Mouse (Mus musculus) T-helper 2 cell (primary cell): ENCODE measurements around the gene Pctp.

Experiments
- in situ Hi-C: fragments of 300-600 bp; cut with MboI, MseI; formaldehyde crosslinking; loops from one replicate; pipeline ENCODE4 v1.15.1; 2025; ENCODE audit warnings: high pct_unique_total_duplicates

Gene Pctp

DNA sequence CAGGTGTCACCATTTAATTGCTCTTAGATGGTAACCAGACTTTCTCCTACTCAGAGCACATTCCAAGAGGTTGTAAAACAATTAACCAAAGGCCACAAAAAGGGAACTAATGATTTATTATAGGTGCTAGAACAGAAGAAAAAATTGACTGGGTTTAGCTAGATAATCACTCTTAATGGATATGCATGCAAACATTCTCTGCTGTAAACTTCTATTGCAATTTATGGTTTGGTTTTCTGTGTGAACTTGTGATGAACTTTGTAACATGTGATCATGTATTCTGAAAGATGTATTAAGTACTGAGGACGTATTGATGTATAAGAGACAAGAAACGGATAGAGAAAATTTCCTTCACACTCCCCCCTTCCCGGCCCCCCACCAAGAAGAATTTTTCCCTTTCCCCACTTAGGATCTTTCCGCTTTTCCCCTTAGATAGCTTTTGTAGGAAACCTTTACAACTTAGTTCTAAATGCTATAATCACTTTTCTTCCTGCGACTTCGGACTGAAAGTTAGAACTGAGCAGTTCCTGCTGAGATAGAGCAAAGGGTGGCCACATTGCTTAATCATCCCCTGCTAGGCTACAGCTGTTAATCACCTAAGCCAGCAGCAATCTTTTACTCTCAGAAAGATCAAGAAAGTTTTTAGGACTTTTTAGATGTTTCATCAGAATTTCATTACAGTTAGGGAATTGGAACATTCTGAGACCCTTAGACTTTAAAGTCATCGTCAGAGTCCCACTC, 5.3 kb upstream of the Pctp start:
- in situ Hi-C loops: no loop called here

DNA sequence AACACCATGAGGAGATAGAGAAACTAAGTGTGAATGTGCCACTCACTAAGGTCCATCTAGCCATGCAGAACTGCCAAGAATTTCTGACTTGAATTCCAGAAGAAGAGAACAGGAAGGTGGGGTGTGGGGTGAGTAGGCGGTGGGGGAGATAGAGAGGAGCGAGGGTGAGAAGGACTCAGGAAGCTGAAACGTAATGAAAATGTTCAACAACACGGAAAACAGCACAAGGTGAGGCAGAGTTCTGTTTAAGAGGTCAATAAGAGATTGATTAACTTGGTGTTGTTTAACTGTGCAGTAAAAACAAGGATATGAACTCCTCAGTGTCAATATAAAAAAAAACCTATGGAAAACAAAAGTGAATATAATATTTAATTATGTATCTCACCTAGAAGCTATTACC, 3.4 kb upstream of the Pctp start:
- in situ Hi-C loops: no loop called here

DNA sequence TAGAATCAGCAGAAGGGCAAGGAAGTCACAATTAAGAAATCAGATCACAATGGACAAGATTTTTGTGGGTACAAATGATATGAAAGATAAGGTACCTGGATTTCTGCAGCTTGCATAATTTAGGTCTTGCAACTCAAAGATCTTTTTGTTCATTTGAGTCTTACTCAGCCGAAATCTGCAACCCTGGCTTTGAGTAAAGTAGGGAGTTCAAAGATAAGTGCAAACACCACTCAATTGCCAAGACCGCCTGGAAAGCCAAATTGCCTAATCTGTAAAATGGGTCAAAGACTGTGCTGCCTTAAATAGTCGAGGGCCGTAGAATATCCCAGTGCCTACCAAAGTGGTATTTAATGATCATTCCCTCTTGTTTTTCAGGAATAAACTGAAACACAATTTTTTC, 692 bp upstream of the Pctp start:
- in situ Hi-C loops: no loop called here

DNA sequence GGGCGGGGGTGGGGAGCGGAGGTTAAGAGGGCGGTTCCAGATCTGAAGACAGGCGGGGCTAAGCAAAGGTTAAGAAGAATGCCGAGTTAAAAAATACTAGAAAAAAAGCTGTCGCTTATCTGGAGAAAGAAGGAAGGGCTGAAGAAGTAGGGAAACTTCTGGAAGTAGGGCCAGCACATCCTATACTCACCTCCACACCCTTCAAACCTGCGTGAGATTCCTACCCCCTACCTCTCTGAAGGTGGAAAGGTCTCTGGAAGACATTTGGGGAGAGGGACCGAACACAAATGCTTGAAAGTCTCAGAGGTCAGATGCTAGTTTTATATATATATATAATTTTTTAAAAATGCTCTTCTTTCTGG, 274 bp upstream of the Pctp start:
- in situ Hi-C loops: no loop called here

DNA sequence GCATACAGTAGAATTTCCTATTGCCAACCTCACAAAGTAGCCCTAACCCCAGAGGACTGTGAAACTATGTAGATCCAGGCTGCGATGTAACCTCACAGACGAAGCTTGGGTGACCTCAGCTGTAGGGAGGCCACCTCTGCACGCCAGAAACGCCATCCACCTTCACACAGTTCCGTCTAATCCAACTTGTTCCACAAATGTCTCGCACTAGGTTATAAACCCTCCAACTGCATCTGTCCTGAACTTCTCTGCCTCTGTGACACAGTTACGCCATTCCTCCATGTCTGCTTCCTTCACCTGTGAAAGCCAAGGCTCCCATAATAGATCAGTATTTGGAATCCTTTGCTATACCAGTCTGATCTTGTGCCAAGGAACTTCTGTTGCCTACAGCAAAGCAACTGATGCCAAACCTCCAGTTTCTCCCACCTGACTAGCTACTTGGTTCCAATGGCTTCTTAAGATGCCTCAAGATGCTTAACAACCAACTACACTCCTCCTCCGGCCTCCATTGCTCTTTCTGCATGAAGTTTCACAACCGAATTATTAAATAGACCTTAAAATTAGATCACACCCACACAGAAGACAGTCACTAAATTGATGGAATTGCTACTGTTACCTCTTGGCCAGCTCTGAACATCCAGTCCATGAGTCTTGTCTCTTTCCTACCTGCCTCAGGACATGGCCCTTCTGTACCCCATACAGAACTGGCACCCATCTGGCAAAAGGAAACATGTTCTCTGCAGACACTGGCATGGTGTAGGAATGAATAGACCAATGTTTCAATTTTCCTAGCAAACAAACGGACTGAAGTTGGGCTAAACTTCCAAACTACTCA, 1.1 kb downstream of the Pctp start:
- in situ Hi-C loops: no loop called here

DNA sequence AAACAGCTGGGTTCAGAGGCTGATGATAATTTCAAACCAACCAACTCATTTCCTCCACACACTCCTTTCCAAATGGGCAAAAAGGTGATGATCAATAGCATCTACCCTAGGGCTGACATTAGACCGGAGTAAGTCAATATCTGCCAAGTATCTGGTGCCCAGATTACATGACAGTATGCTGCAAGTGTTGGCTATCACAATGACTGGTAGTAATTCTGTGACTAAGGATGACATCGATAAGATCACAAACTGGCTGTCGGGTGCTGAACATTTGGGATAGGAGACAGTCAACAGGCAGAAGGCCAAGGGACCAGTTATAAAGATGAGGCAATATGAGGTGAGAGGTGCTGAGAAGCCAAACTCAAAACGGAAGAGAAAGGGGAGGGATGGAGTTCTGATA, 2.0 kb downstream of the Pctp start:
- in situ Hi-C loops: no loop called here

DNA sequence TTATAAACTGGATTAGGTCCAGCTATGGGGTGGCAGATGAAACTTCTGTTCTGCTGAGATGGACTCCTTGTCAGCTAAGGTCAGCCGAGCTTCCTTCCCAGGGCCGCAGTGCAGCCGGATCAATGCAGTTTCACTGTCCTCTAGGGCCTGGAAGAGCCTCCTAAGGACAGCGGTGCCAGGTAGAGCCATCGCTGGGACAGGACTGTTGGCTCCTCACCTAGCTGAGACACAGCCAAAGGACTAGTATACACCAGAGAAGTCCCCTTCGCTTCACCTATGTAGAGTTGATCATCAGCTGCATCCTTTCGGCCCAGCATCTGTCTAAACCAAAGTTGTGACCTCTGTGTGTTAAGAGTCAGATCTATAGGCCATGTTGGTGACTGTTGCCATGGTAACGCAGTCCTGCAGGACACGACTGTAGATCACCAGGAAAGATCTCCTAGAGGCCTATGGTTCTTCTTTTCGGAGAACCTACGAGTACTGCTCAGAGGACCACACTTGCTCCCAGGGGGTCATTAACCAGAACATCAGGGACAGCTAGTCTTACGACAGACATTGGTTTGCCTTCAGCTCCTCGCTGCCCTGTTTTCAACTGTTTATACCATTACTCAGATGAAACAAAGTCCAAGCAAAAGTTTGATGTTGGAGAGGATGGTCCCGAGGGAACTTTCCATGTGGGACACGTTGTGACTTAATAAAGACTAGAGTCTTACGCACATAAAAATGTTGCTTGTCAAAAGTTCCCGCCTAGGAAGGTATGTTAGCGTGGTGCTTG, 3.5 kb downstream of the Pctp start:
- in situ Hi-C loops: no loop called here

DNA sequence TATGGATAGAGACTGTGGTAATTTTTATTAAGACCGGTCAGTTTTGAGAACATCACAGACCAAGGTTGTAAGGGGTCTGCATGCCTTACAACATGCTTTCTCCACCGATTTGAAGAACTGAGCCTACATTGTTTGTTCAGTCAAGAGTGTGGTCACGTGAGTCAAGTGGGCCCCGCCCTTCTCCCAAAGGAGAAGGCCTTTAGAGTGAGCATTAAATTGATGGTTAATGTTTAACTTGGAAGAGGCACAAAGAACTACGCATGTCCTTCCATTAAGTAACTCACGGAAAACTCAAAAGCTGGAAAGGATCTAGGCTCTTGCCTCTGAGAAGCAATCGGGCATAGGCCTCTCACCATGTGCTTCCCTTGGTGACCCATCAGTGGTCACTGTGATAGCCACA, 5.8 kb downstream of the Pctp start:
- in situ Hi-C loops: no loop called here

DNA sequence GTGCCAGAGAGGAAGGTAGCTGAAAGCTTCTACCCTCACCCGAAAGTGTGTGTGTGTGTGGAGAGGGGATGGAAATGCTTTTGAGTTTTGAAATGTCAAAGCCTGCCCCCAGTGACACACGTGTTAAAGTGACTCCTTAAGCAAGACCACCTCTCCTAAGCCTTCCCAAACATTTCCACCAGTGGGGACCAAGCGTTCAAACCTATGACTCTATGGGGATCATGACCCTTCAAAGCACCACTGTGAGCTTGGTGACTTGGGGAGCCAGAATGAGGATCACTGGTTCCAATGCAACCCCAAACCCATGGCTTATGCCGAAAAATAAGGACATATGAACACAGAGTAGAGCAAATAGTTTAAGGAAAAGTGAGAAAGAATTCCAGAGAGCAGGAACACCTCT, 6.3 kb downstream of the Pctp start:
- in situ Hi-C loops: no loop called here

DNA sequence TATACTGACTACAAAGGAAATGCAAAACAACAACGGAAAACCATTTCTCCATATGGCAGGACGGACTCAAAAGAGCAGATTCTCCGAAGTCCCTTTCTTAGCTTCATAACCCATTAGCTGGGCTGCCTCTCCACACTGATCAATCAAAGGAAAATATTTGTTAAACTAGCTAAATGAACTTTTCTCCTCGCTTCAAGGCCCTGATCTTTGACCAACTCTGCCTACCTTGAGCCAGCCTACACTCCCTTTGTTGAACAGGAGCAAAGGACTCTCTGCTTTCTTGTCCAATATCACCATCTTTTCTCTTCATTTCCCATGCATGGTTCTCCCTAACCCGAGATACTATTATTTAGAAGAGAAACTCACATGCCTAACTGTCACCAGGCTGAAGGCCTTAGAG, 7.1 kb downstream of the Pctp start:
- in situ Hi-C loops: no loop called here

DNA sequence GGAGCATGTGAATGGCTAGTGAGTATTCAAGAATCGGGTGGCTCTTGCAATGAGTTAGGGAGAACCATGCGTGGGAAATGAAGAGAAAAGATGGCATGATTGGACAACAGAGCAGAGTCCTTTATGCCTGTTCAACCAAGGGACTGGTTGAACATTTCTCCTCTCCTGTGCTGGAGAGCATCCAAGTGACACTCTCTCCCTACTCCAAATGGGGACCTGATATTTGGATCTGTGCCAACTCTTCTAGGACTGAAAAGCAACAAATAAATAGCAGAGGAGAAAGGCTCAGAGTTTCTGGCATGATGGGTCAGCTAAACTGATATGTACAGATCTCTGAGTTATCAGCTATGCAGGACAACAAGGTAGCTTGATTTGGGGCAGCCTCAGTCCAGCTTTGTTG, 8.0 kb downstream of the Pctp start:
- in situ Hi-C loops: no loop called here

DNA sequence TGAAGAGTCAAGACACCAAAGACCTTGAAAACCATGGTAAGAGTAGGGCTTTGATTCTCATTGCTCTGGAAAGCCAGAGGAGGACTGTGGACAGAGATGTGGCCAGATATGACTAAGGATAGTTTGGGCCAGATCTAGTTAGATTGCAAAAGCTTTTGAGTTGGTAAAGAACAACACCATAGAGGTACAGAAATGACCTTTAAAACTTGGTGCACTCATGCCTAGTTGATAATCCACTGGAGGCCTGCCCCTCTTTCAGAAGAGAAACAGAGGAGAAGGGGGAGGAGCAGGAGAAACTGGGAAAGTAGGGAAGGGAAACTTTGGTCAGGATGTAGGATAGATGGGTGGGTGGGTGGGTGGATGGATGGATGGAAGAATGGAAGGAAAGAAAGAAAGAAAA, 11.0 kb downstream of the Pctp start:
- in situ Hi-C loops: no loop called here

DNA sequence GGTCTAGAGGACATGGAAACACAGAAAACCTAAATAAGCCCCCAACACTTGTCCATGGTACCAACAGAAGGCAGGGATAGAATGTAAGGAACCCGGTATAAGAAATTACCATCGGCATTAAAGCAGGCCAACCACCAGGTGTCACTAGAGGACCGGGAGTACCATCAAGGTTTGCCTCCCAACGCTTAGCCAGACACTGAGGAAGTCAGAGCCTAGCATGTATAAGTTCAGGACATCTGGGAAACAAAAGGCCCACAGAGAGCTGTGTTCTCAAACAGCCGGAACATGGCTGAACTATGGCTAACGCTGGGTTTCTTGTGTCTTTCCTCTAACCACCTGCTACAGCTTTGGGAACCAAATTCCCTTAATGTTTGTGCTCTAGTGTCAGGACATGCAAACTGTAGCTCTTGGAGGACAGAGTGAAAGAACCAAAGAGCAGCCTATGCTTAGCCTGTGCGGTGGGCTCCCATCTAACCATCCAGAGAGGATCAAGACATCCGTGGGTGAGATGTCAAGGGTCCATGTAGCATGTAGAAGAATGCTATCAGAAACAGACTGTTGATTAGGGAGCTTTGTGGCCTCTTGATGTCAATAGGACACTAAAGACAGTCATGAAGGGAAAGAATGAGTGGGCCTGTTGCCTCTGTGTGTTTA, 13.6 kb downstream of the Pctp start:
- in situ Hi-C loops: loop anchor here (5.0 kb wide), 1 partner anchor 178 kb away; no protein-coding TSS in a partner anchor

DNA sequence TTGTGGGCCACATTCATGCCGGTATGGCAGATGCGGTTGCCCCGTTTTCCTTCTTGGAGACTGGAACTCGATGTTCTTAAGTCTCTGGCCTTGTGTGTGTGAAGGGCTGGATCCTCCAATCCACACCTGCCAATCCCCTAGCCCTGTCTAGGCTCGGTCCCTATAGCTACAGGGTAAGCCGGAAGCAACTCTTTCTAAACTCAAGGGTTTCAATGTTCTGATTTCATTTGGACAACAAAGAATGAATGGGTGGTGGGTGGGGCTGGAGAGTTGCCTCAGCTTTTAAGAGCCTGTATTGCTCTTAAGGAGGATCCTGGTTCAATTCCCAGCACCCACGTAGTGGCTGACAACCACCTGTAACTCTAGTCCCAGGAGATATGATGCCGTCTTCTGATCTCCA, 16.2 kb downstream of the Pctp start:
- in situ Hi-C loops: loop anchor here (5.0 kb wide), 1 partner anchor 181 kb away; no protein-coding TSS in a partner anchor

DNA sequence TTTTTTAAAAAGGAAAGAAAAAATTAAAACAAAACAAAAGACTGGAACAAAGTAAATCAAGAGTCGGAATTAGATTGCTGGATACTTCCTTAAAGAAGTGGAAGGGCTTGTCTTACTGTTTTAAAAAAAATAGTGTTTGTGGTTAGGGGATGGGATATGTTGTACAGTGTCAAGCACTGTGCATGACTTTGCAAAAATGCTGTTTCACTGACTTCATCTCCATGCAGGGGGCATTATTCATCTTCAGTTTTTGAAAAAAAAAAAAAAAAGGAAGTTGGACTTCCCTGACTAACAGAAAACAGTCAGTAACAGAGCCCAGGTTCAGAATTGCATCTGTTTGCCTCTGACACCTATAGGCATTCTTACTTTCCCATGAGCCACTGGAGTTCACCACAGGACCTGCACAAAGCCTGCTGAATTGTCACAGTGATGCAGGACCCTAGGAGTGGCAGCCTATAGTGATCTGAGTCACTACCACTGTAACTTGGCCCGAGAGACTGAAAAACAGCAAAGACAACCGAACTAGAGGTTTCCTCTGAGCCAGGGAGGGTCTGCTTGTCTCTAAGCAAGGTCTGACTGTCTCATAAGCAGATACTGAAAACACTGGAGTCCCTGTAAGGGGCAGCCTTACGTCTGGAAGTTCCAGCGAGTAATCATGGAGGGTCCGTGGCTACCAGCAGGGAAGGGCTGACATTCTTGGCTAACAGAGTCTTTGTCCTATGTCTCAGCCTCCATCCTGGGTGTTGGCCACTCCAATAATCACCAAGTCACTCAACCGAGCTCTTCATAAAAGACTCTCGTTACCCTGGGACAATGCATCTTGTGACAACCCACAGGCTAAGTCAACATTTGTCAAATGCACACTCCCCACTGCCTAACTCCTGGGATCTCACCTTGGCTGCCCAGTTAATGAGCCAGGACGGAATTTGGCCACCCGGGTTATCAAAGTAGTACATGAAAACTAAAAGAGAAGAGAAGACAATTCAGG, 17.2 kb downstream of the Pctp start:
- in situ Hi-C loops: loop anchor here (5.0 kb wide), 1 partner anchor 182 kb away; no protein-coding TSS in a partner anchor

DNA sequence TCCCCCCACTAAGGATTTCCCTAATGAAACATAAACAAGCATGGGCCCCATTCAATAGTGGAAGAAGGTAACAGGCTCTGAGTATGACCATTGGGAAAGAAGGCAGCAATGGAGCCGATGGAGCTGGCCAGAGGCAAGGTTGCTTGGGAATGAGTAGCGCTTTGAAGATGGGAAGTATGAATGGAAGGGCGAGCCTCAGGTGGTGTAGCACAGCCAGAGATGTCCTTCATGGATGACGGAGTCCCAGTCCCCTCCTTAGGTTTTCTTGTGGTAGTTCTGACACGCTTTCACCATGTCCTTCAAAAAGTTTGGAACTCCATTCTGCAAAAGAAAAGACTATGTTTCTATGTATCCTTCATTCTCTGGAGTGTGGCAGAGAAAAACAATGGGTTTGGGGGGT, 18.3 kb downstream of the Pctp start:
- in situ Hi-C loops: no loop called here

DNA sequence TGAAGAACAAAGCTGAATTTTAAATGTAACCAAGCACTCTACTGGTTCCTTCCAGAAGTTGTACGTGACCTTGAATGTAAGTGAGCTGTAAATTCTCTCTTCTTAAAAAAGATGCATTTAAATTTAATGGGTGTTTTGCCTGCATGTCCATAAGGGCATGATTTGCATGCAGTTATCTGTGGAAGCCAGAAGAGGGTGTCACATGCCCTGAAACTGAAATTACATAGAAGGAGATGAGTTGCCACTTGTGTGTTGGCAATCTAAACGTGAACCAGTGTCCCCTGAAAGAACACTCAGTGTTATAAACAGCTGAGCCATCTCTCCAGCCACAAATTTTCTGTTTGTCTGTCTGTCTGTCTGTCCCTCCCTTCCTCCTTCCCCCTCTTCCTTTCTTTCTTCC, 19.8 kb downstream of the Pctp start:
- in situ Hi-C loops: no loop called here

DNA sequence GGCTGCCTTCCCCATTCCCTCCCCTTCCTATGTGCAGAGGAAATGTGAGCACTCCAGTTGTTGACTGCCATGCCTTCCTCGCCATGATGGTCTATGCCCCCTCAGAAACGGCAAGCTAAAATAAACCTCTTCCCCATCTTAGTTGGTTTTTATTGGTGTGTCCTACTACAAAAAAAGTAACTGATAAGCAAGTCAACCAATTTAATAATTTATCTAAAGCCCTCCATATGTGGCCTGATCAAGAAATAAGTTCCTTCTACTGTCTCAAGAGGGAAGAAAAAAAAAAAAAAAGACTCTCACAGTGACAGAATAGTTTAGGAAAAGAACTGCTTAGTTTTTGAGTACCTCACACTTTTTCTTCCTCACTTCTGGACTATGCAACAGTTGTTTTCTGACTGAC, 22.6 kb downstream of the Pctp start:
- in situ Hi-C loops: no loop called here

DNA sequence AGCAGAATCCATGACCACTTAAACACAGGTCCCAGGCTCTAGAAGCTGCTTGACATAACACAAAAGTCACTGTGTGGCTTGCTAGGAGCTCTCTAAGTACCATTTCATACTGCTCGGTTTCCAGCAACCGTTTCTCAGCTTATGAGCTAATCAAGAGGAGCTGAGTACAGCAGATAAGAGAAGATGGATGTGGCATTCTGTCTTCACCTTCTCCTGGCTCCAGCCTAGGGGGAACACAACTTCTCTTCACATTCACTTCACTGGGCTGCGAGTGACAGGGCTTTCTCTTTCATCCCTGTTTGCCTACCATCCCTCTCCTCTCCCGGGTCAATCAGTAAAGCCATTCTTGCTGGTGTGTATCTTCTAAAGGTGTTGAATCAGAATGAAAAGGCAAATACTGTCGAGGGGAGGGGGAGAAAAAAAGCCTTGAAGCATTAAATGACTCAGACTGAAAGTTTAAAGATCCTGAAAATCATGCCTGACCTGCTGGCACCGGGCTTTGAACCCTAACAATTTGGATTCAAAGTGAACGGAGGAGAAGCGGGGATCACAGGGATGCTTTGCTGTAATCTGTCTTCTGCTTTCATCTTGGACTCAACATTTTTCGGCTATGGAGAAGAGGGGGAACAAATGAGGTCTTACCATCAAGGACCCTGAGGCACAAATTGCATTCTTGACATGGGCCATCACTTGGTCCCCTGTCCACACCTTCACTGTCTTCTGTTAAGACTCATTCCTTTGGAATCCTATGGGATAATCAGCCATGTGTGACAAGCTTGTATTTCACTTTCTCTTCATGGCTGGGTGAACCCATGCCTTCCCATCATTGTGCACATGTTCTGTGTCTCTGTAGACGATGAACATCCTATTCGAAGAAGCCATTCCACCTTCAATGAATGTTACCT, 23.5 kb downstream of the Pctp start:
- in situ Hi-C loops: no loop called here
